Mouse (Mus musculus) G1E (cell line): ENCODE results near the gene Tldc2.

Source experiments
- CTCF ChIP-seq: IDR thresholded peaks from 2 replicates; pipeline ENCODE4 v1.5.1; 2012; ENCODE audit warnings: low read depth, low read length, inconsistent platforms, mixed read lengths
- GATA1 ChIP-seq: IDR thresholded peaks from 2 replicates; pipeline ENCODE4 v1.6.1; 2012; ENCODE audit warnings: borderline replicate concordance, low read length, inconsistent platforms, mixed read lengths
- GATA2 ChIP-seq: IDR thresholded peaks from 2 replicates; pipeline ENCODE4 v1.6.1; 2012; ENCODE audit warnings: low read depth, low read length, inconsistent platforms, borderline replicate concordance
- TAL1 ChIP-seq: conservative IDR thresholded peaks from 2 replicates; pipeline ENCODE4 v1.6.1; 2012; ENCODE audit warnings: low read depth, low read length, inconsistent platforms, mixed read lengths

DNA sequence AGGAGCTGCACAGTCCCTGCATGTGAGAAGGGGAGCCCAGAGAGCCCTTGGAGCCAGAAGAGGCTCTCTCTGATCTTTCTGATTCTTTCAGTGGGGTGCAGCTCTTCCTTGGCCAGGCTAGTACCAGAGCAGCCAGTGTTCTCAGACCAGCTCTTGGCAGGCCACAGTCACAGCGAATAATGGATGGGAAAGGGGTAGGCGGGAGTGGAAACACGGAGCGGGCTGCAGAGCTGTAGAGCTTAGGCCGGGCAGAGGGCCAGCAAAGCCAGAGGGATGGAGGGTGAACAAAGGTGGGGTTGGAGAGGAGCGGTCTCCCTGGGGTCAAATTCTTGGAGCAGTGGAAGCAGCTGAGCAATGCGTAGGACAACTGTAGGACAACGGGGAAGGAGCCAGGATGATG lies 5.2 kb downstream of the Tldc2 start:
- no peak for TF ChIP-seq GATA2
- no peak for TF ChIP-seq CTCF
- TF ChIP-seq TAL1, result no peak
- no peak for TF ChIP-seq GATA1
